Mouse (Mus musculus): Measurements from ENCODE around the gene Csf3r. TPM values are rescaled to one million over a fixed set of nuclear protein-coding genes. Genes with fewer than 3 reads are reported as not detected.
A peak's percentile ranks its signal among the peaks of the same experiment; 100 is the strongest.

The Csf3r gene
- total and polyA plus RNA-seq, 2 experiments from 2014 or later = 0.43 to 0.77 TPM

- WGBS = 16% methylated on average over 19 of the region's 19 CpGs
- DNase-seq (no peak), ATAC-seq (0 out of 2 replicates have a peak, but pooled peaks have one; percentile 0)
- Histone ChIP-seq H3K36me3 (ENCODE audit: insufficient read depth) (peaks cover 35% of the 10 kb centered on the region), H3K4me3 (ENCODE audit: low read depth, low read length) (peak overlapping the region; percentile 59), H3K9me3 (ENCODE audit: low read length) (no peaks in the 10 kb centered on the region), H3K9ac (peak overlapping the region; percentile 73; the same call in 1 of the 2 replicates), H3K27ac (ENCODE audit: low read depth, low read length) (no peak overlapping the region), H3K4me1 (ENCODE audit: insufficient read depth) (peaks cover 11% of the 10 kb centered on the region; the same call in 1 of the 2 replicates), H3K4me2 (ENCODE audit: low read depth) (peak overlapping the region; percentile 79), H3K27me3 (ENCODE audit: insufficient read depth, low read length) (no peaks in the 10 kb centered on the region)
- no peak for TF ChIP-seq CTCF (IDR thresholded peaks at IDR 0.05; ENCODE audit: low read depth)
Observed at GRCm38 (mm10) chr4:126057207-126058133, 33.1 kb downstream of the Csf3r start.

DNA sequence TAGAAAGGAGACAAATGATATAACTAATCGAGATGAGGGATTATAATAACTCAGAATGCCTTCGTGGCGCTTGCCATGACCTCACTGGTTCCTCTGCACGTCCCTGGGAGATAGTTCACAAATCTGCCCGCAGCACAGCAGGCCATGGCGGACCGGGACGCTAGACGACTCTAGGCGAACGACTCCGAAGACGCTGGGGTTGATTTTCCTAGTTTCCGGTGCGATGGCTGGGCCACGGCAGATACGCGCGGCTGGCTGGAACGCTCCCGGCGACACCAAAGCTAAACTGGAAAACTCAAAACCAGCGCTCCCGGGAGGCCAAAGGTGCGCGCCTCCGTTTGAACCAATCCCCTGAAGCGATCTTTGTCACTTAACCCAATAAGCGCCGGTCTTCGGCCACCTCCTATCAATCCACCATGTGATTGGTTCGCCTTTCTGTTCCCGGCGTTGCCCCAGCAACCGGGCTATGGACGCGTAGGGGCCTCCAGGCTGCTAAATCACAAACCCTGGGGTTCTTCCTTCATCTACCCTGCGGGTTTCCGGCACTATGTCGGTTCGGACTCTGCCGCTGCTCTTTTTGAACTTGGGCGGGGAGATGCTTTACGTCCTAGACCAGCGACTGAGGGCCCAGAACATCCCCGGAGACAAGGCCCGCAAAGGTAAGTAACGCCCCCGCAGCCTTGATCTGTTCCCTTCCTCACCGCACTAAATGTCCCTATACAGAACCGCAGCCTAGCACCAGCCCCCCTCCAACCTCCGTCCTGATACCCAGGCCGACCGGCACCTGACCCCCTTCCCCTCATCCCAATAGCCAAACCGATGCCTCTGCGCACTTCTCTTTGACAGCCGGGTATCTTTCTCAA, 34.0 kb downstream of the Csf3r start, which contains the start of gene Oscp1:
Gene Oscp1 (plus strand): TSS at position 432 of the 863 bp plus-strand sequence.
- peak; percentile 100 for ATAC-seq
- Histone ChIP-seq H3K4me1 (ENCODE audit: insufficient read depth) (peaks cover 11% of the 10 kb centered on the region; the same call in 1 of the 2 replicates), H3K9ac (peak within 1 kb of the TSS; percentile 73), H3K36me3 (ENCODE audit: insufficient read depth) (peaks cover 28% of the 10 kb centered on the region), H3K4me2 (ENCODE audit: low read depth) (peak within 1 kb of the TSS; percentile 79), H3K27me3 (ENCODE audit: insufficient read depth, low read length) (no peaks in the 10 kb centered on the region), H3K4me3 (ENCODE audit: low read depth, low read length) (peak within 1 kb of the TSS; percentile 59), H3K27ac (ENCODE audit: low read depth, low read length) (peak within 1 kb of the TSS; percentile 80), H3K9me3 (ENCODE audit: low read length) (no peaks in the 10 kb centered on the region)
- TF ChIP-seq CTCF (IDR thresholded peaks at IDR 0.05; ENCODE audit: low read depth) = no peak
- peak; percentile 96 for DNase-seq
- under 1% methylated on average over 57 of the region's 57 CpGs for WGBS

- Histone ChIP-seq H3K9ac (peak overlapping the region; percentile 73), H3K4me1 (ENCODE audit: insufficient read depth) (peaks cover 11% of the 10 kb centered on the region; the same call in 1 of the 2 replicates), H3K27me3 (ENCODE audit: insufficient read depth, low read length) (no peaks in the 10 kb centered on the region), H3K4me2 (ENCODE audit: low read depth) (peak overlapping the region; percentile 79), H3K9me3 (ENCODE audit: low read length) (no peaks in the 10 kb centered on the region), H3K27ac (ENCODE audit: low read depth, low read length) (peak overlapping the region; percentile 80), H3K4me3 (ENCODE audit: low read depth, low read length) (peak overlapping the region; percentile 59), H3K36me3 (ENCODE audit: insufficient read depth) (peaks cover 23% of the 10 kb centered on the region)
- TF ChIP-seq CTCF (IDR thresholded peaks at IDR 0.05; ENCODE audit: low read depth) = no peak
- DNase-seq = no peak
- 29% methylated on average over 9 of the region's 9 CpGs for WGBS
- ATAC-seq = no peak
Observed at GRCm38 (mm10) chr4:126058997-126059362, 34.6 kb downstream of the Csf3r start.

- Histone ChIP-seq H3K9ac (no peak overlapping the region), H3K4me3 (ENCODE audit: low read depth, low read length) (no peak overlapping the region), H3K4me1 (ENCODE audit: insufficient read depth) (peaks cover 7% of the 10 kb centered on the region; the same call in 1 of the 2 replicates), H3K27me3 (ENCODE audit: insufficient read depth, low read length) (no peaks in the 10 kb centered on the region), H3K4me2 (ENCODE audit: low read depth) (no peak overlapping the region), H3K27ac (ENCODE audit: low read depth, low read length) (no peak overlapping the region), H3K36me3 (ENCODE audit: insufficient read depth) (no peaks in the 10 kb centered on the region), H3K9me3 (ENCODE audit: low read length) (no peaks in the 10 kb centered on the region)
- DNase-seq (no peak), ATAC-seq (no peak)
- no peak for TF ChIP-seq CTCF (IDR thresholded peaks at IDR 0.05; ENCODE audit: low read depth)
- WGBS = 47% methylated on average over 1 of the region's 1 CpGs
Observed at GRCm38 (mm10) chr4:126062856-126063255, 38.5 kb downstream of the Csf3r start.

DNA sequence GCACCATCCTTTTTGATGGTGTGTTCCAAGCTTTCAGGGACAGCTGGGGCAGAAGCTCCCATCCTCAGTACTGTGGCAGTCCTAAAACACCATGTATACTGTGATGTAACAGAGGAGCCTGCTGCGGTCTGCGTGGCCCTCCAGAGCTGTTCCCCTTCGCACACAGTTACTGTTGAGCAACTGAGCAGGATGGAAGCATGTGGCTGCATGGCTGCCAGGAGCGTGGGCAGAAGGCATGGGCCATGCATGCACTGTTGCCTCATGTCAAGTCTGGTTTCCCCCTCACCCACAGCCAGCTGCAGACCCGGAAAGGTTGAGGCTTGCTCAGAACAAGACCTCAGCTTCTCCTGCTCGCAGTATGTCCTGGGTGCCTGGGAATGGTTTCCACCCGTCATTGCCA, 40.9 kb downstream of the Csf3r start:
- Histone ChIP-seq H3K36me3 (ENCODE audit: insufficient read depth) (no peaks in the 10 kb centered on the region), H3K4me2 (ENCODE audit: low read depth) (no peak overlapping the region), H3K4me1 (ENCODE audit: insufficient read depth) (no peaks in the 10 kb centered on the region), H3K27me3 (ENCODE audit: insufficient read depth, low read length) (no peaks in the 10 kb centered on the region), H3K4me3 (ENCODE audit: low read depth, low read length) (no peak overlapping the region), H3K27ac (ENCODE audit: low read depth, low read length) (no peak overlapping the region), H3K9me3 (ENCODE audit: low read length) (no peaks in the 10 kb centered on the region), H3K9ac (no peak overlapping the region)
- DNase-seq (no peak), ATAC-seq (no peak)
- 85% methylated on average over 7 of the region's 7 CpGs for WGBS
- no peak for TF ChIP-seq CTCF (IDR thresholded peaks at IDR 0.05; ENCODE audit: low read depth)

DNA sequence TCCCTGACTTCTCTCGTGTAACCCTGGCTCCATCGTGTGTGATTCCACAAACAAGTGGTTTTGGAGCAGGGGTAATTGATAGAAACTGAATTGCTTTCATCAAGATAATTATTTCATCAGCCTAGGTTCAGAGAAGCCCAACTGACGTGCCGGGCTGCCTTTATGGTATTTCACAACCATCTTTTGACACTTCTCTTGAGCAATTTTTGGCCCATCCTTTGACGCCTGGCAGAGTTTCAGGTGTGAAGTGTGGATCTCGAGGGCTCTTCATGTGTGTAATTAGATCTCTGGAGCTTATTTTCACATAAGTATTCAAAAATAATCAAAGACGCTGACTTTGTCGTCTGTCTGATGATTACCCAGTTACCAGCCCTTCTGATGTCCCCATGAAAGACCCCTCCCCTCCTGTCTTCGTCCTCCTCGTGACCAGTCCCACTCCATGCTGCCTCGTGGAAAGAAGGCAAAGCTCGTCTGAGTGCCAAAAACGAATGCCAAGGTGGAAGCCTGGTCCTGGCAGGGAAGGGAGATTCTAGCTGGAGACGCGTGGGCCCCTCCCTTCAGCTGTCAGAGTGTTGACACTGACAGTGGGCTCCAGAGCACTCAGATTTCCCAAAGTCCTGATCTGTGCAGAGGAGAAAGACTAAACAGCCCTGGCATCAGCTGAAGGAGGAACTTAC, 43.2 kb downstream of the Csf3r start:
- Histone ChIP-seq H3K4me1 (ENCODE audit: insufficient read depth) (no peaks in the 10 kb centered on the region), H3K4me2 (ENCODE audit: low read depth) (no peak overlapping the region), H3K9me3 (ENCODE audit: low read length) (no peaks in the 10 kb centered on the region), H3K27me3 (ENCODE audit: insufficient read depth, low read length) (no peaks in the 10 kb centered on the region), H3K36me3 (ENCODE audit: insufficient read depth) (no peaks in the 10 kb centered on the region), H3K4me3 (ENCODE audit: low read depth, low read length) (no peak overlapping the region), H3K9ac (no peak overlapping the region), H3K27ac (ENCODE audit: low read depth, low read length) (no peak overlapping the region)
- ATAC-seq (peak; percentile 66), DNase-seq (peak; percentile 63)
- WGBS = 43% methylated on average over 15 of the region's 15 CpGs
- no peak for TF ChIP-seq CTCF (IDR thresholded peaks at IDR 0.05; ENCODE audit: low read depth)

Measured in forebrain, postnatal 0 days (tissue).